Mouse (Mus musculus) CH12.LX (cell line): ENCODE measurements around the gene Phyh.

Experiments
- CTCF ChIP-seq, 2 experiments: IDR thresholded peaks in 1 of 2; conservative IDR thresholded peaks in 1 of 2; 2 replicates each; pipeline ENCODE4 v1.5.1; 2011 to 2012; ENCODE audit warnings: low read depth in 2 of 2, low read length in 2 of 2, improper control_type of control experiment in 1 of 2, inconsistent platforms in 1 of 2, mild to moderate bottlenecking in 1 of 2, moderate library complexity in 1 of 2
- E2F4 ChIP-seq: IDR thresholded peaks from 2 replicates; pipeline ENCODE4 v1.6.1; 2011; ENCODE audit warnings: low read depth, low read length, improper control_type of control experiment; ENCODE audit not compliant: insufficient replicate concordance
- EP300 ChIP-seq: IDR thresholded peaks from 2 replicates; pipeline ENCODE4 v1.6.1; 2011; ENCODE audit warnings: low read length, improper control_type of control experiment
- ETS1 ChIP-seq: conservative IDR thresholded peaks from 2 replicates; pipeline ENCODE4 v1.6.1; 2012; ENCODE audit warnings: low read depth, mild to moderate bottlenecking, inconsistent platforms, low read length, improper control_type of control experiment, moderate library complexity
- POLR2A ChIP-seq: IDR thresholded peaks from 2 replicates; pipeline ENCODE4 v1.6.1; 2011; ENCODE audit warnings: low read depth, mild to moderate bottlenecking, improper control_type of control experiment, low read length
- ZC3H11A ChIP-seq: IDR thresholded peaks from 2 replicates; pipeline ENCODE4 v1.6.1; 2012; ENCODE audit warnings: low read depth, mild to moderate bottlenecking, inconsistent platforms, low read length, improper control_type of control experiment
- ZKSCAN1 ChIP-seq: IDR thresholded peaks from 2 replicates; pipeline ENCODE4 v1.6.1; 2012; ENCODE audit warnings: low read depth, inconsistent platforms, low read length, improper control_type of control experiment, borderline replicate concordance
- ZMIZ1 ChIP-seq: IDR thresholded peaks from 2 replicates; pipeline ENCODE4 v1.6.1; 2012; ENCODE audit warnings: low read depth, mild to moderate bottlenecking, inconsistent platforms, low read length, improper control_type of control experiment

DNA sequence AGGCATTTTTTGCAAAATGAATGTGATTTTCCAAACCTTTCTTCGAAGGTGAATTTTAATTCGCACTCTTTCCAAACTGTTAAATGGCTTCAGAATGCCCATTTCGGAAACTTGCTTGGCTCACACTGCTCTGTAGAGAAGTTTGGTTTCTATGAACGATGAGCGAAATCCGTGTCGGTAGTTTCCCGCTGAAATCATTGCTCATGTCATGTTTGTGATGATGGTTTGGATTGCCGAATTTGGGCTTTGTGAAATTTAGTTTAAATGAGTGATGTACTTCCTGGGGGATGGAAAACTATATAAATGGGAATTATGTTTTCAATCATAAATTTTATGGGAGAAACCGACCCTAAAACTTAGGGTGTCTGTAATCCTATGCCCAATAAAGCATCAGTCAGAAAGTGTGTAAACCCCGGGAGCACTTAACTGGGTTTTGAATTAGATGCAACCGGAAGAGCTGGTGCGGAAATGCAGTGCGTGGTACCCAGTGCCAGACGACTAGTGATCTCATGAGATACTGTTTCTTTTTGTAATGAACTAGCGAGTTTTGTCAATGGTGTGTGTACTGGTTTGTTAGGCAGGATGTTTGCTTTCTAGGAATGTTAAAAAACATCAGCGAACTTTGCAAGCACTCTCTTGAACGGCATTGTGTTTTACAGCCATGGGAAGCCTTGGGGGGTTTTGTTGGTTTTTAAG is 35.7 kb upstream of the Phyh start:
- TF ChIP-seq CTCF (conservative IDR thresholded peaks at IDR 0.05 in 1 of 2, IDR thresholded peaks at IDR 0.05 in 1 of 2; ENCODE audit: low read depth in 2 of 2, low read length in 2 of 2) (no peak), ETS1 (no peak), ZC3H11A (no peak), POLR2A (peak; percentile 53), E2F4 (no peak), ZMIZ1 (no peak), EP300 (no peak), ZKSCAN1 (no peak)
